Mouse (Mus musculus) brain, embryonic 14.5 days (tissue): ENCODE measurements at regions not wholly inside any gene's neighbourhood (a gene's known extent, or its start where the extent isn't known, plus 50 kb on each side); places are given as distances from the start of the nearest gene placed in this dataset.

Experiments
- CTCF ChIP-seq: fragments of 200-500 bp; IDR thresholded peaks from 2 replicates; pipeline ENCODE4 v1.5.1; 2012; ENCODE audit warnings: inconsistent platforms, mild to moderate bottlenecking, moderate library complexity, borderline replicate concordance; ENCODE audit not compliant: insufficient read depth, insufficient read length; ENCODE audit errors: extremely low read depth
- POLR2A ChIP-seq: fragments of 200-500 bp; IDR thresholded peaks from 2 replicates; pipeline ENCODE4 v1.6.1; 2012; ENCODE audit warnings: mild to moderate bottlenecking, inconsistent platforms, borderline replicate concordance; ENCODE audit not compliant: poor library complexity, insufficient read depth, insufficient read length, severe bottlenecking; ENCODE audit errors: extremely low read depth

DNA sequence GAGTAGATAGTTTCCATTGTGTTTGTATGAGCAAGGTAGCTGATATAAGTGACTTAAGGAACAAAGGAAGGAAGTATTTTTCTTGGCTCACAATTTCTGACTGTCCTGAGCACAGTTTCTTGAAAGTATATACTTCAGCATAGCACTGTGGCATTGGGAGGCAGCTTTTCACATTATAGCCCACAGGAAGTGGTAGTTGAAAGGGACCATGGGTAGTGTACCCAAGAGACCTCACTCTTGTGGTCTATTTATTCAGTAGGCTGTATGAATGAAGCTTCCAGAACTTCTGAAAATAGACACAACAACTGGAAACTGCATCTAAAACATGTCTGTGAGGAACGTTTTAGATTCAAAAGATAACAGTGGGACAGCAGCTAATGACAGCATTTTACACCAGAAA is 94.9 kb downstream of the Klf6 start:
- TF ChIP-seq POLR2A (no peak), CTCF (no peak)
